Mouse (Mus musculus) C2C12 (cell line): ENCODE results near the gene Rasgef1b. TPM values are rescaled to one million over a fixed set of nuclear protein-coding genes. Genes with fewer than 3 reads are reported as not detected.

Experiments
- H3K27me3 ChIP-seq: one replicate; pipeline ENCODE4 v1.6.1; 2011; ENCODE audit not compliant: control insufficient read depth, insufficient read depth, insufficient read length
- H3K36me3 ChIP-seq: one replicate; pipeline ENCODE4 v1.6.1; 2011; ENCODE audit not compliant: control insufficient read depth, insufficient read depth
- H3K4me3 ChIP-seq: one replicate; pipeline ENCODE4 v1.5.1; 2011; ENCODE audit warnings: mild to moderate bottlenecking, control low read depth; ENCODE audit not compliant: poor library complexity, insufficient read depth, severe bottlenecking
- H3K79me2 ChIP-seq: one replicate; pipeline ENCODE4 v1.6.1; 2011; ENCODE audit not compliant: control insufficient read depth, insufficient read depth
- H3K79me3 ChIP-seq: one replicate; pipeline ENCODE4 v1.6.1; 2011; ENCODE audit warnings: low read depth, control low read depth
- H3ac ChIP-seq: one replicate; pipeline ENCODE3; 2011; ENCODE audit warnings: low read depth; ENCODE audit not compliant: control insufficient read depth, insufficient read length
- CEBPB ChIP-seq: IDR thresholded peaks from one replicate; pipeline ENCODE4 v1.6.1; 2011; ENCODE audit warnings: low read depth, mild to moderate bottlenecking, control low read depth, moderate library complexity
- CTCF ChIP-seq: IDR thresholded peaks from one replicate; pipeline ENCODE4 v1.5.1; 2011; ENCODE audit not compliant: control insufficient read depth, insufficient read depth, insufficient read length
- FOSL1 ChIP-seq: IDR thresholded peaks from one replicate; pipeline ENCODE4 v1.8.0; 2011; ENCODE audit warnings: mild to moderate bottlenecking, low read length; ENCODE audit not compliant: poor library complexity, insufficient read depth, severe bottlenecking
- MAX ChIP-seq: IDR thresholded peaks from one replicate; pipeline ENCODE4 v1.6.1; 2011; ENCODE audit warnings: mild to moderate bottlenecking, control low read depth
- MYOD1 ChIP-seq: IDR thresholded peaks from one replicate; pipeline ENCODE4 v1.6.1; 2011; ENCODE audit warnings: low read depth; ENCODE audit not compliant: control insufficient read depth, insufficient read length
- MYOG ChIP-seq: IDR thresholded peaks from one replicate; pipeline ENCODE4 v1.6.1; 2011; ENCODE audit not compliant: control insufficient read depth, insufficient read length; ENCODE audit errors: extremely low read depth
- USF1 ChIP-seq: IDR thresholded peaks from one replicate; pipeline ENCODE4 v1.6.1; 2011; ENCODE audit warnings: low read depth, mild to moderate bottlenecking, control low read depth, moderate library complexity
- polyA plus RNA-seq: library from polyadenylated mRNA; unstranded; fragments of >200 nt; fragmentation: generic; extraction: Trizol; gene quantifications from one replicate; pipeline ENCODE4 v1.2.1, GENCODE M21; 2012; ENCODE audit warnings: missing spikeins

Rasgef1b gene
- polyA plus RNA-seq, 1 experiment: 0.05 TPM

- H3K79me3 ChIP-seq: no peaks in the 10 kb centered on the region
- no peak overlapping the region for H3ac ChIP-seq
- no peaks in the 10 kb centered on the region for H3K79me2 ChIP-seq
- H3K27me3 ChIP-seq: peaks cover 4% of the 10 kb centered on the region
- H3K36me3 ChIP-seq: no peaks in the 10 kb centered on the region
- no peak overlapping the region for H3K4me3 ChIP-seq
- TF ChIP-seq FOSL1: no peak
Measured at GRCm38 (mm10) chr5:99720554-99720953, 8.3 kb downstream of the Rasgef1b start.

- no peak for TF ChIP-seq FOSL1
- no peak for TF ChIP-seq MAX
- no peak for TF ChIP-seq USF1
- TF ChIP-seq MYOG: no peak
- no peak for TF ChIP-seq MYOD1
- no peak for TF ChIP-seq CTCF
- no peak for TF ChIP-seq CEBPB
- no peaks in the 10 kb centered on the region for H3K79me2 ChIP-seq
- H3K4me3 ChIP-seq: no peak overlapping the region
- H3ac ChIP-seq: no peak overlapping the region
- H3K79me3 ChIP-seq: no peaks in the 10 kb centered on the region
- peaks cover 4% of the 10 kb centered on the region for H3K27me3 ChIP-seq
- no peaks in the 10 kb centered on the region for H3K36me3 ChIP-seq
Measured at GRCm38 (mm10) chr5:99717917-99718316, 10.9 kb downstream of the Rasgef1b start.

- Histone ChIP-seq H3K79me2 (no peaks in the 10 kb centered on the region), H3K4me3 (no peak overlapping the region), H3K27me3 (peaks cover 4% of the 10 kb centered on the region), H3K36me3 (no peaks in the 10 kb centered on the region), H3ac (no peak overlapping the region), H3K79me3 (no peaks in the 10 kb centered on the region)
- TF ChIP-seq FOSL1 (no peak), CEBPB (no peak), MYOD1 (no peak), CTCF (no peak)
Measured at GRCm38 (mm10) chr5:99715281-99715744, 13.6 kb downstream of the Rasgef1b start.

GRCm38 (mm10) chr5:99711947-99712346 is 16.9 kb downstream of the Rasgef1b start:
- TF ChIP-seq CTCF (no peak), FOSL1 (no peak), MYOD1 (no peak), MAX (no peak), USF1 (no peak), CEBPB (no peak), MYOG (no peak)
- H3K79me2 ChIP-seq: no peaks in the 10 kb centered on the region
- no peak overlapping the region for H3K4me3 ChIP-seq
- H3K79me3 ChIP-seq: no peaks in the 10 kb centered on the region
- H3K36me3 ChIP-seq: no peaks in the 10 kb centered on the region
- H3ac ChIP-seq: no peak overlapping the region
- no peaks in the 10 kb centered on the region for H3K27me3 ChIP-seq

DNA sequence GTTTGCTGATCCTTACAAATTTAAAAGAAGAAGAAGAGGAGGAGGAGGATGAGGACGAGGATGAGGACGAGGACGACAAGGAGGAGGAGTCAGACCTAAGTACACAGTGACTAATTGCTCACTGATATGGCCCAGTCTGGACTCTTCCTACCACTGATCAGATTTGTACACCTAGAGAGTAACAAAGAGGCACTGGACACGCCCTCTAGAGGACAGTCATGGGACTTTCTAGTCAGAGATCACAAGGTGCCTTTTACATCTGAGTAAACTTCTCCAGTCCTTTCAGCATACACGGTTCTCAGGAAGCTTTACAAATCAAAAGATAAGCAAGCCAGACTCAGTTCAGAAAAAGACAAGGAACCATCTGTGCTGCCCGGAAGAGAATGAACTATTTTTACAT is 20.2 kb downstream of the Rasgef1b start:
- Histone ChIP-seq H3K79me3 (no peaks in the 10 kb centered on the region), H3K79me2 (no peaks in the 10 kb centered on the region), H3ac (no peak overlapping the region), H3K36me3 (no peaks in the 10 kb centered on the region), H3K4me3 (no peak overlapping the region), H3K27me3 (no peaks in the 10 kb centered on the region)
- TF ChIP-seq FOSL1 (no peak), CTCF (no peak), MAX (no peak), USF1 (no peak), CEBPB (no peak), MYOG (no peak), MYOD1 (no peak)

DNA sequence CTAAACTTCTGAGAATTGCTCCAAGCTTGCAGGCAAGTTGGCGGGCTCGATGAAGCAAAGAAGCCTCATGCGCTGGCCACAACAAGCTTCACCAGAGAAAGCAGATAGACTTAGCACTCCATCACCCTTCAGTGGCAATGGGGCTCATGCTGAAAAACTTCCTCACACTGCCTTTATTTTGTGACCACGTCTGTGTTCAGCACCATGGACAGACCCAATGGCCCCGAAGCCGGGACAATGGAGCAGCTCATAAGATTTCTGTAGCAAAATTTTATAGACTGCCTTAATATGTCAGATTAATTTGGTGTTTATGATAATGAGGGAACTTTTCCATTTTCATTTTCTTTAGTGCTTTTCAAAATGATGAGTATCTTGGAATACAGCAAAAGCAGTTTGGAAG is 21.6 kb downstream of the Rasgef1b start:
- no peaks in the 10 kb centered on the region for H3K79me2 ChIP-seq

More for the DNA sequence above, 21.6 kb downstream of the Rasgef1b start:
- no peak overlapping the region for H3K4me3 ChIP-seq
- no peaks in the 10 kb centered on the region for H3K27me3 ChIP-seq
- H3ac ChIP-seq: no peak overlapping the region
- H3K36me3 ChIP-seq: no peaks in the 10 kb centered on the region
- TF ChIP-seq FOSL1 (no peak), MYOG (no peak), MAX (no peak), CEBPB (no peak), CTCF (no peak), USF1 (no peak), MYOD1 (no peak)
- H3K79me3 ChIP-seq: no peaks in the 10 kb centered on the region
